Mouse (Mus musculus): ENCODE data around the gene Cxcr4. TPM values are rescaled to one million over a fixed set of nuclear protein-coding genes. Genes with fewer than 3 reads are reported as not detected.

Cxcr4 gene
- polyA plus RNA-seq, 1 experiment from 2014 or later, result 13.3 TPM

GRCm38 (mm10) chr1:128563905-128564304 is 28.2 kb downstream of the Cxcr4 start:
- H3K4me3 ChIP-seq (ENCODE audit: low read depth, low read length), result no peak overlapping the region
- H3K9ac ChIP-seq (replicated peaks; ENCODE audit: low read depth), result no peak overlapping the region
- DNase-seq (ENCODE audit: low spot score) (no peak), ATAC-seq (no peak)
- WGBS, result 81% methylated on average over 3 of the region's 3 CpGs
- H3K27me3 ChIP-seq (replicated peaks; ENCODE audit: insufficient read depth, low read length), result no peaks in the 10 kb centered on the region
- no peaks in the 10 kb centered on the region for H3K36me3 ChIP-seq (ENCODE audit: insufficient read depth, low read length)
- H3K4me1 ChIP-seq (ENCODE audit: insufficient read depth, low read depth, low read length), result 0 out of 2 replicates have a peak, but pooled peaks cover 2% of the 10 kb centered on the region
- H3K27ac ChIP-seq (ENCODE audit: low read length), result no peak overlapping the region
- TF ChIP-seq CTCF (IDR thresholded peaks at IDR 0.05) (no peak), EP300 (IDR thresholded peaks at IDR 0.05) (no peak)
- H3K9me3 ChIP-seq (ENCODE audit: low read length), result no peaks in the 10 kb centered on the region
- no peak overlapping the region for H3K4me2 ChIP-seq (replicated peaks; ENCODE audit: low read depth, low read length)

- TF ChIP-seq EP300 (IDR thresholded peaks at IDR 0.05) (no peak), CTCF (IDR thresholded peaks at IDR 0.05) (no peak)
- no peak for DNase-seq (ENCODE audit: low spot score)
Observed at GRCm38 (mm10) chr1:128561325-128561874, 30.7 kb downstream of the Cxcr4 start.

GRCm38 (mm10) chr1:128560452-128561324 is 31.4 kb downstream of the Cxcr4 start:
- Histone ChIP-seq H3K36me3 (ENCODE audit: insufficient read depth, low read length) (no peaks in the 10 kb centered on the region), H3K4me1 (ENCODE audit: insufficient read depth, low read depth, low read length) (0 out of 2 replicates have a peak, but pooled peaks cover 2% of the 10 kb centered on the region), H3K4me3 (ENCODE audit: low read depth, low read length) (no peak overlapping the region), H3K9me3 (ENCODE audit: low read length) (no peaks in the 10 kb centered on the region), H3K27me3 (replicated peaks; ENCODE audit: insufficient read depth, low read length) (no peaks in the 10 kb centered on the region), H3K9ac (replicated peaks; ENCODE audit: low read depth) (no peak overlapping the region), H3K4me2 (replicated peaks; ENCODE audit: low read depth, low read length) (no peak overlapping the region), H3K27ac (ENCODE audit: low read length) (no peak overlapping the region)
- no peak for DNase-seq (ENCODE audit: low spot score)
- no peak for ATAC-seq
- WGBS, result 49% methylated on average over 14 of the region's 14 CpGs
- TF ChIP-seq CTCF (IDR thresholded peaks at IDR 0.05), result no peak
- TF ChIP-seq EP300 (IDR thresholded peaks at IDR 0.05), result no peak

More at GRCm38 (mm10) chr1:128561325-128561874, 30.7 kb downstream of the Cxcr4 start:
- 63% methylated on average over 9 of the region's 9 CpGs for WGBS
- Histone ChIP-seq H3K27me3 (replicated peaks; ENCODE audit: insufficient read depth, low read length) (no peaks in the 10 kb centered on the region), H3K27ac (ENCODE audit: low read length) (no peak overlapping the region), H3K9me3 (ENCODE audit: low read length) (no peaks in the 10 kb centered on the region), H3K36me3 (ENCODE audit: insufficient read depth, low read length) (no peaks in the 10 kb centered on the region), H3K9ac (replicated peaks; ENCODE audit: low read depth) (no peak overlapping the region), H3K4me2 (replicated peaks; ENCODE audit: low read depth, low read length) (no peak overlapping the region), H3K4me3 (ENCODE audit: low read depth, low read length) (no peak overlapping the region), H3K4me1 (ENCODE audit: insufficient read depth, low read depth, low read length) (0 out of 2 replicates have a peak, but pooled peaks cover 2% of the 10 kb centered on the region)
- no peak for ATAC-seq

GRCm38 (mm10) chr1:128557953-128558352 is 34.1 kb downstream of the Cxcr4 start:
- ATAC-seq, result peak; percentile 62; the same call in 1 of the 2 replicates
- H3K27ac ChIP-seq (ENCODE audit: low read length), result no peak overlapping the region
- peak; percentile 59 for DNase-seq (ENCODE audit: low spot score)
- no peaks in the 10 kb centered on the region for H3K9me3 ChIP-seq (ENCODE audit: low read length)
- no peak for TF ChIP-seq CTCF (IDR thresholded peaks at IDR 0.05)
- TF ChIP-seq EP300 (IDR thresholded peaks at IDR 0.05), result no peak
- H3K9ac ChIP-seq (replicated peaks; ENCODE audit: low read depth), result no peak overlapping the region
- 0 out of 2 replicates have a peak, but pooled peaks cover 2% of the 10 kb centered on the region for H3K4me1 ChIP-seq (ENCODE audit: insufficient read depth, low read depth, low read length)
- WGBS, result 53% methylated on average over 4 of the region's 4 CpGs
- no peak overlapping the region for H3K4me2 ChIP-seq (replicated peaks; ENCODE audit: low read depth, low read length)
- H3K4me3 ChIP-seq (ENCODE audit: low read depth, low read length), result no peak overlapping the region
- H3K27me3 ChIP-seq (replicated peaks; ENCODE audit: insufficient read depth, low read length), result no peaks in the 10 kb centered on the region
- H3K36me3 ChIP-seq (ENCODE audit: insufficient read depth, low read length), result no peaks in the 10 kb centered on the region

GRCm38 (mm10) chr1:128552545-128552944 is 39.5 kb downstream of the Cxcr4 start:
- Histone ChIP-seq H3K4me1 (ENCODE audit: insufficient read depth, low read depth, low read length) (no peaks in the 10 kb centered on the region), H3K4me3 (ENCODE audit: low read depth, low read length) (no peak overlapping the region), H3K27me3 (replicated peaks; ENCODE audit: insufficient read depth, low read length) (no peaks in the 10 kb centered on the region), H3K9ac (replicated peaks; ENCODE audit: low read depth) (no peak overlapping the region), H3K36me3 (ENCODE audit: insufficient read depth, low read length) (no peaks in the 10 kb centered on the region), H3K27ac (ENCODE audit: low read length) (no peak overlapping the region), H3K9me3 (ENCODE audit: low read length) (no peaks in the 10 kb centered on the region), H3K4me2 (replicated peaks; ENCODE audit: low read depth, low read length) (no peak overlapping the region)
- TF ChIP-seq CTCF (IDR thresholded peaks at IDR 0.05) (no peak), EP300 (IDR thresholded peaks at IDR 0.05) (no peak)
- no peak for DNase-seq (ENCODE audit: low spot score)
- ATAC-seq, result no peak

GRCm38 (mm10) chr1:128551743-128552397 is 40.2 kb downstream of the Cxcr4 start:
- no peaks in the 10 kb centered on the region for H3K9me3 ChIP-seq (ENCODE audit: low read length)
- H3K27me3 ChIP-seq (replicated peaks; ENCODE audit: insufficient read depth, low read length), result no peaks in the 10 kb centered on the region
- TF ChIP-seq CTCF (IDR thresholded peaks at IDR 0.05) (peak; percentile 44), EP300 (IDR thresholded peaks at IDR 0.05) (no peak)
- DNase-seq (ENCODE audit: low spot score) (no peak), ATAC-seq (no peak; the same call in 1 of the 2 replicates)
- no peak overlapping the region for H3K9ac ChIP-seq (replicated peaks; ENCODE audit: low read depth)
- H3K4me2 ChIP-seq (replicated peaks; ENCODE audit: low read depth, low read length), result no peak overlapping the region
- no peaks in the 10 kb centered on the region for H3K4me1 ChIP-seq (ENCODE audit: insufficient read depth, low read depth, low read length)
- no peak overlapping the region for H3K4me3 ChIP-seq (ENCODE audit: low read depth, low read length)
- H3K27ac ChIP-seq (ENCODE audit: low read length), result no peak overlapping the region
- WGBS, result 19% methylated on average over 8 of the region's 8 CpGs
- H3K36me3 ChIP-seq (ENCODE audit: insufficient read depth, low read length), result no peaks in the 10 kb centered on the region

Data from lung, postnatal 0 days (tissue).